Comparison of ENCODE assay signal across 9 mouse cellular contexts in the genomic region with DNA sequence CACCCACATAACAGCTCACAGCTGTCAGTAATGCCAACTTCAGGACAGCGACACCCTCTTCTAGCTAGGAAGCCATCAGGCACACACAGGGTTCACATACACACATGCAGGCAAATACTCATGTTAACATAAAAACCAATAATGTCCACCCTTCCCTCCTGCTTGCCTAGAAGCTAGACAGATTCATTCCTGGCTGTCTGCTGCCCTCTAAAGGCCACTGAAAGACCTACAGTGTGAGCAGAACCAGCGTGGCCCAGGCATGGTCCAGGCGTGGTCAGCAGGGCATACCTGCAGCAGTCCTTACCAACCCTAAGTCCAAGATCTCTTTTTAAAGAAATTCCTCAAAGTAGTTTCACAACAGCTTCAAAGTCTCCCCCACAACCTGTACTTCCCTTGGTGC. TPM values are rescaled to one million over a fixed set of nuclear protein-coding genes. Genes with fewer than 3 reads are reported as not detected.
DNase-seq lines count a peak whose midpoint lies in the region; ATAC-seq and TF ChIP-seq lines count a peak whose summit lies in the region.
"Had no signal": no experiment of that assay in that cellular context is flagged by ENCODE, and none has a peak within 500 bp of the region (broad histone marks: within the 10 kb centered on the region; RNA-seq: fewer than 3 reads in every experiment).

No protein-coding gene starts in this region.

- no peaks in the 10 kb centered on the region for H3K9me3 ChIP-seq in forebrain, embryonic 12.5 days
- no peaks in the 10 kb centered on the region for H3K9me3 ChIP-seq in lung, embryonic 14.5 days (ENCODE audit: low read depth, low read length)
- H3K9me3 ChIP-seq: limb, embryonic 12.5 days had no signal

- H3K4me3 ChIP-seq in forebrain, embryonic 12.5 days (replicated peaks), result no peak overlapping the region
- H3K4me3 ChIP-seq in lung, embryonic 14.5 days (ENCODE audit: low read depth, low read length), result no peak overlapping the region
- H3K4me3 ChIP-seq: limb, embryonic 12.5 days had no signal

- H3K27ac ChIP-seq in forebrain, embryonic 12.5 days, result no peak overlapping the region
- no peak overlapping the region for H3K27ac ChIP-seq in lung, embryonic 14.5 days (ENCODE audit: low read depth)
- H3K27ac ChIP-seq: limb, embryonic 12.5 days had no signal

- H3K9ac ChIP-seq in forebrain, embryonic 12.5 days, result no peak overlapping the region
- no peak overlapping the region for H3K9ac ChIP-seq in lung, embryonic 14.5 days
- H3K9ac ChIP-seq: limb, embryonic 12.5 days had no signal

- 34% methylated on average over 3 of the region's 3 CpGs for WGBS in forebrain, embryonic 12.5 days
- 31% methylated on average over 3 of the region's 3 CpGs for WGBS in lung, embryonic 14.5 days

- no peaks in the 10 kb centered on the region for H3K4me1 ChIP-seq in forebrain, embryonic 12.5 days
- no peaks in the 10 kb centered on the region for H3K4me1 ChIP-seq in lung, embryonic 14.5 days (ENCODE audit: insufficient read depth)

- ATAC-seq in forebrain, embryonic 12.5 days (ENCODE audit: low FRiP score), result peak; percentile 58; the same call in 1 of the 2 replicates
- ATAC-seq in lung, embryonic 14.5 days (ENCODE audit: insufficient read depth), result peak; percentile 71

- peak; percentile 37 for DNase-seq in gastrocnemius, postnatal 10 days
- no peak for DNase-seq in gastrocnemius, adult 8-10 months (ENCODE audit: low spot score in 2 of 2)
- DNase-seq in B cell, adult 2 months, result peak; percentile 15 to 28
- DNase-seq in c-Kit-positive CD71-positive TER-119-negative erythroid progenitor cells, embryonic 14.5 days (ENCODE audit: low read depth), result peak; percentile 13
- DNase-seq in kidney, adult 9 months, result peak; percentile 60
- DNase-seq in lung, embryonic 14.5 days, result peak; percentile 77
- DNase-seq in retina, postnatal 7 days (ENCODE audit: low read depth, low spot score), result peak; percentile 27

- no peaks in the 10 kb centered on the region for H3K27me3 ChIP-seq in forebrain, embryonic 12.5 days
- no peaks in the 10 kb centered on the region for H3K27me3 ChIP-seq in lung, embryonic 14.5 days (ENCODE audit: insufficient read depth, low read length)
- H3K27me3 ChIP-seq: limb, embryonic 12.5 days had no signal

- H3K4me2 ChIP-seq in forebrain, embryonic 12.5 days, result no peak overlapping the region
- no peak overlapping the region for H3K4me2 ChIP-seq in lung, embryonic 14.5 days
- H3K4me2 ChIP-seq: limb, embryonic 12.5 days had no signal

- H3K36me3 ChIP-seq in forebrain, embryonic 12.5 days (replicated peaks), result peaks cover 77% of the 10 kb centered on the region
- H3K36me3 ChIP-seq in lung, embryonic 14.5 days (ENCODE audit: insufficient read depth), result peaks cover 59% of the 10 kb centered on the region

- peak; percentile 84 for TF ChIP-seq CTCF in lung, embryonic 14.5 days (IDR thresholded peaks at IDR 0.05; ENCODE audit: low read depth)

RNA-seq across cellular contexts. Expression of gene Tubgcp3, which starts 43.0 kb away (rescaled TPM):
- total RNA-seq in gastrocnemius, postnatal 10 days (2021), result 10 to 100 TPM; 10.6 to 13.9 TPM
- total RNA-seq in gastrocnemius, adult 8-10 months (2022), result 1 to 10 TPM; 7.5 to 8.5 (median 7.9) TPM
- polyA plus RNA-seq in forebrain, embryonic 12.5 days (2016; fragmentation: Nextera tagmentation; extraction: Ambion mirVana), result 59.0 and 62.2 TPM in 2 replicates
- polyA plus RNA-seq in lung, embryonic 14.5 days (2014; fragmentation: Nextera tagmentation; extraction: Ambion mirVana), result 57.2 and 59.3 TPM in 2 replicates

RNA-seq across cellular contexts. Expression of gene Spaca7, which starts 56.2 kb away (rescaled TPM):
- not detected for total RNA-seq in gastrocnemius, postnatal 10 days (2021)
- total RNA-seq in gastrocnemius, adult 8-10 months (2022), result not detected
- polyA plus RNA-seq in forebrain, embryonic 12.5 days (2016; fragmentation: Nextera tagmentation; extraction: Ambion mirVana), result not detected in 2 replicates
- not detected in 2 replicates for polyA plus RNA-seq in lung, embryonic 14.5 days (2014; fragmentation: Nextera tagmentation; extraction: Ambion mirVana)
- polyA plus RNA-seq: limb, embryonic 12.5 days had no signal

Comparison
In these comparisons a context has a peak if more than half of its experiments do, and no peak if none do; other contexts are left out.
1. DNase-seq: peak in gastrocnemius, postnatal 10 days (single experiment), B cell, adult 2 months (2 of 2), c-Kit-positive CD71-positive TER-119-negative erythroid progenitor cells, embryonic 14.5 days (single experiment), kidney, adult 9 months (single experiment), lung, embryonic 14.5 days (single experiment) and retina, postnatal 7 days (single experiment); none in gastrocnemius, adult 8-10 months (0 of 2).